Mouse (Mus musculus) neural tube, postnatal 0 days (tissue): ENCODE results near the gene Lrsam1. TPM values are rescaled to one million over a fixed set of nuclear protein-coding genes. Genes with fewer than 3 reads are reported as not detected.

Experiments used
- polyA plus RNA-seq: library from polyadenylated mRNA; unstranded; fragments of >200 nt; fragmentation: Nextera tagmentation; extraction: Ambion mirVana; gene quantifications from 2 replicates; pipeline ENCODE4 v1.2.1, GENCODE M21; 2015

Lrsam1 gene
- polyA plus RNA-seq: 21.0 and 24.9 TPM in 2 replicates

DNA sequence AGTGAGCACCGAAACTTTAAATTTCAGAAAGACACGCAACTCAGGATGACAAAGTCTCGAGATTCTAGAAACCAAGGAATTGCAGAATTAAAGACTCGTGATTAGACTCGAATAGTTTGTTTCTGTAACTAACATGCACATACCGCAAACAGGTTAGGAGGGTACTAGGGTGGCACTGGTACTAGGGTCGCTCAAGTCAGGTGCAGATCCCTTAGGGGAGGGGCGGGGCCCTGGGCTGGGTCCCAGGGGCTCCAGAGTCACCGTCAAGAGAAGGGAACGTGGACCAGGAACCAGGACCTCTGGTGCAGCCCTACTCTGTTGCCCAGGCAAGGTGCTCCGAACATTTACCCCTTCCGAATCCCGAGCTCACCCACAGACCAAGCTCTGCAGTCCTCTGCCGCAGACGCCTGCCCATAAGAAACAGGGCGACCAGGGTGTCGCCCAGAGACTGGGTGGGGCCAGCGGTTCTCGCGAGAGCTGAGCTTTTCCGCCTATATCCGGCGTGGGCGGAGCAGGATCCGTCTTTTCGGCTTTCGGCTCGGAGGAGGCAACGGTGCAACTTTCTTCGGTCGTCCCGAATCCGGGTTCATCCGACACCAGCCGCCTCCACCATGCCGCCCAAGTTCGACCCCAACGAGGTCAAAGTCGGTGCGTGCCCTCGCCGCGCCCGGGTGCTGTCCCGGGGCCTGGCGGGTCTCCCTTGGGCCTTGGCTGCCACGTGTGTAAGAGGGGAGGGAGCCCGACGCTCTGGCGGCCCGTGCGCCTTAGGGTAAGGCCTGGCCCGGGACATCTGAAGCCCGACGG, at the start of gene Lrsam1, which contains the start of gene Rpl12:
Lrsam1 (minus strand) TSS at position 423 of the 804 bp plus-strand sequence.
Rpl12 (plus strand) TSS at position 368 of the 804 bp plus-strand sequence.

DNA sequence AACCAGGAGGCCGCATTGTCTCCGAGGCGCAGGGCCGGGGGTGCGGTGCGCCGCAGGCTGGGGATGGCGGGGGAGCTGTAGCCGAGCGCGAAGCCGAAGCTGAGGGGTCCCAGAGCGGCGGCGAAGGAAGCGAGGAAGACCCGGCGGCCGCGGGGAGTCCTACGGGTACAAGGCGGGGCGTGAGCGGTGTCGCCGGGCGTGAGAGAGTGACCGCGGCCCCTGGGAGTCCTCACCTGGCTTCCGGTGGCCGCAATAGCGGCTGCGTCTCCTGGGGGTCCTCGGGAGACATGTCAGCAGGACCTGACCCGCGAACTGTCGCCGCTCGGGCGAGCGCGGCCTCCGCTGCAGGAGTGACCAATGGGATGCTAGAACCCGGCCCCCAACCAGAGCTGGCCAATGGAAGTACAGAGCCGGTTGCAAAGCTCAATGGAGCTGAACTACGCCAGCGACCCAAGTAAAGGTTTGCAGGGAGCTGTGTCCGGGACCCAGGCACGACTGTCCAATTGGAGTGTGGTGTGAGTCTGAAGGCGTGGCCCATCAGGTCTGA, 20.4 kb upstream of the Lrsam1 start, which contains the start of gene Slc2a8:
Slc2a8 (minus strand) TSS at position 359 of the 547 bp plus-strand sequence.

DNA sequence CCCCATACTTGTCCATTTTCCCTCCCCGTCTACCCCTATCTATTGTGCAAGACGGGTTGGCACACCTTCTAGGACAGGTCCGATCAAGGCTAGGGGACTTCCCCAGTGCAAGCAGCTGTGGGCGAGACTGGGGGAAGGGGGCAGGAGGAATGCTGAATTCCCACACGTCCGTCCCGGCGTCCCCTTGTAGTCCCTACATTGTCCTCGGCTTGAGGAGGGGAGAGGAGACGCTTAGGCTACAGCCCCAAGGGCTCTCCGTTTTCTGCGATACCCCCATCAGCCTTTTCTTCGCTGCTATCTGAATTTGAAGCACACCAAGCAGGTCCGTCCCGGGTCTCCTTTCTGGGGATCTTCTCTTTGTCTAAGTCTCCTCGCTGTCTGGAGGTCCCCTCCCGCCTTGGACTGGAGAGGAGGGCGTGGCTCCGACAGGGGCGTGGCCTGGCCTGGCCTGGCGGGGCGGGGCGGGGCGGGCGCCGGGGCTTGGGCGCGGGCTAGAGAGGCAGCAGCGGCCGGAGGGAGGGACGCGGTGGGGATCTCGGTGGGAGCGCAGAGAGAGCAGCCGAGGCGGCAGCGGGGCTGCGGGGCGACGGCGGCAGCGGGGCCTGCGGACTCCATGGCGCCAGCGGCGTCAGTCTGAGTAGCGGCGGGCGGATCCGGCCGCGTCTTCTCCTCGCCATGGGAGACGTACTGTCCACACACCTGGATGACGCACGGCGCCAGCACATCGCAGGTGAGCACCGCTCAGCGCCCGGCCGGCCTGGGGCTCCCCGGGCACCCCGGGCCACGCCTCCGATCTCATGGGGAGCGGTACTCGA, 85.5 kb downstream of the Lrsam1 start, which contains the start of gene Fam129b:
Fam129b (plus strand) TSS at position 440 of the 815 bp plus-strand sequence.

Other genes starting within 250 kb of the Lrsam1 start
- gene Cdk9, start 248.5 kb downstream of the Lrsam1 start, polyA plus RNA-seq: 64.5 and 66.3 TPM in 2 replicates
- gene Sh2d3c, start 240.6 kb downstream of the Lrsam1 start, polyA plus RNA-seq: 50.6 and 52.5 TPM in 2 replicates
- 3.0 and 4.6 TPM in 2 replicates for gene 6330409D20Rik, start 220.6 kb downstream of the Lrsam1 start, polyA plus RNA-seq
- gene Tor2a, start 204.4 kb downstream of the Lrsam1 start, polyA plus RNA-seq: 52.3 and 58.5 TPM in 2 replicates
- 0.48 and 0.62 TPM in 2 replicates for gene Ttc16, start 186.0 kb downstream of the Lrsam1 start, polyA plus RNA-seq
- 4.9 and 6.7 TPM in 2 replicates for gene Ptrh1, start 185.8 kb downstream of the Lrsam1 start, polyA plus RNA-seq
- gene Cfap157, start 177.2 kb downstream of the Lrsam1 start, polyA plus RNA-seq: 1.5 and 1.6 TPM in 2 replicates
- 346 and 388 TPM in 2 replicates for gene Stxbp1, start 114.4 kb downstream of the Lrsam1 start, polyA plus RNA-seq
- 22.6 and 24.0 TPM in 2 replicates for gene Fam129b, start 85.5 kb downstream of the Lrsam1 start, polyA plus RNA-seq
- 109 and 117 TPM in 2 replicates for gene Rpl12, start 55 bp downstream of the Lrsam1 start, polyA plus RNA-seq
- 32.7 and 35.2 TPM in 2 replicates for gene Slc2a8, start 20.5 kb upstream of the Lrsam1 start, polyA plus RNA-seq
- gene Garnl3, start 170.0 kb upstream of the Lrsam1 start, polyA plus RNA-seq: 62.0 and 68.1 TPM in 2 replicates